Mouse (Mus musculus) NIH3T3 (cell line): Measurements from ENCODE around the gene Srl.
"Not testable (repeated sequence)": the region's sequence is repeated elsewhere in the genome, so short reads cannot be mapped to it uniquely, and the experiment has no call there.

ENCODE experiments used
- DNase-seq: peaks from one replicate; pipeline ENCODE4 v3.0.0-alpha.2; 2012; ENCODE audit warnings: low read depth

Srl gene

DNA sequence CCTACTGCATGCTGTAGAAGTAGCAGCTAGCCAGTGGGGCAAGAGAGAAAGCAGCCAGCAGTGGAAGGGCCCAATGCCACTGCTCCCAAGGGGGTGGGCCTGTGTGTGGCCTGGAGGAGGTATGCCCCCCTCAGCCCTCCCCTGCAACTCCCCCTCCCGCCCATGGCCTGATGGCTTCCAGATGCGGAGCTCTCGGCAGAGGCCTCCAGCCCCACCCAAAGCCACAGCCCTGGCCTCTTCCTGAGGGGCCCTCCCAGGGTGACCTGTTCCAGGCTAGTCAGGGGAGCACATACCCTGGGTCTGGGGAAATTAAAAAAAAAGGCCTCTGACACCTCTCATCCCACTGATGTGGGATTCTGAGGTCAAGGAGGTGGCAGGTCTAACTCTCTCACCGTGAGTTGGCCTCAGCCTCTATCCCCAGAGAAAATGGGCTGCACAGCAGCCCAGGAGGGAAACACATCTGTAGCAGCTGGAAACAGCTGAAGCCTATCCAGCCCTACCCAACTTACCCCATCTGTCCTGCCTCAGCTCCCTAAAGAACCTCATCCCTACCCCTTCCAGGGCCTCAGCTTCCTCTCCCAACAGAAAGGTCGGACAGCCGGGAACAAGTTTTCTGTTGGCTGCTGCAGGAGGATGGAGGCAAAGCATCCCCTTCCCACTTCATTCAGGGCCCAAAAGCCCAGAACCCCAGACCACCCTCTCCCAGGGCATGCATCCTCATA is 11.4 kb upstream of the Srl start:
- DNase-seq, result peak; percentile 87

DNA sequence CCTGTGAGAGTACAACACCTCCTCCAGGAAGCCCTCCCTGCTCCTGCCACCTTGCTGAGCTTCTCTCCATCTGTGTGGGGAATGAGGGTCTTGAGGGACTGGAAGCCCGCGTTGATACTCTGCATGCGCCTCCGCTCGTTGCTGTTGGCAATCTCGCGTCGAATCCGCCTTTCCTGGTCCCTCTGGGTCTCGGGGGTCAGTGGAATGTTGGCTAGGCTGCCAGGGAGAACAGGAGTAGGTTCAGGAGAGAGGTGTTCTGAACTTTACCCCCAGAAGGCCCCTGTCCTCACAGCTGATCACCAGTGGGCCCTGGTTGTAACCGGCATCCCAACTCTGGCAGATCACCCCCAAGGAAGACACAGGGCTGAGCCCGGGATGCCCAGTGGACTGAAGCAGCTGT is 10.3 kb upstream of the Srl start:
- DNase-seq, result no peak

DNA sequence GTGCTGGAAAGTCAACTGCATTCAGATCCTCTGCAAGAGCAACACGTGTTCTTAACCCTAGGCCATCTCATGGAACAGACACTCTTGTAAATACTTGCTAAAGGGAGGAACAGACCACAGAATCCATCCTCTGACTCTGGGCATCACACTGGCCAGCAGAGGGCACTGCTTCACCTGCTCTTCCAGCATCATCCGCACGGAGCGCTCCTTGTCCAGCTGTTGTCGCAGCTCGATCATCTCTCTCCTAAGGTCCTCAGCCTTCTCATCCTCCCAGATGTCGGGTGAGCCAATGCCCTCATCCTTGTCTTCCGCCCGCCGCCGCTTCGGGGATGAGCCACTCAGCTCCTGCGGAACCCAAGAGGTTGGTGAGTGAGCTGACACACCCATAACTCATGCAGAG is 9.4 kb upstream of the Srl start:
- peak; percentile 78 for DNase-seq

- no peak for DNase-seq
These were observed 7.5 kb upstream of the Srl start for GRCm38 (mm10) chr16:4548953-4549688.

DNA sequence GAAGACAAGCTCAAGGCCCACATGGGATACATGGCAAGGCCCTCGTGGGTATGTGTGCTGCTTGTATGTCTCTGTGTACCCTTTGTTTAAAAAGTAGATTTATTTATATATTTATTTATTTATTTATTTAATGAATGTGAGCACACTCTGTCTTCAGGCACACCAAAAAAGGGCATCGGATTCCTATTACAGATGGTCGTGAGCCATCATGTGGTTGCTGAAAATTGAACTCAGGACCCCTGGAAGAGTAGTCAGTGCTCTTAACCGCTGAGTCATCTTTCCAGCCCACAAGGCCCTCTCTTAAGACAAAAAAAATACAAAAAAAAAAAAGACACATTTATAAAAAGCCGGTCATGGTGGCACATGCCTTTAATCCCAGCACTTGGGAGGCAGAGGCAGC is 6.0 kb upstream of the Srl start:
- DNase-seq, result peak; percentile 60

- no peak for DNase-seq
These were observed 5.2 kb upstream of the Srl start for GRCm38 (mm10) chr16:4546838-4547237.

GRCm38 (mm10) chr16:4544845-4545244 is 3.2 kb upstream of the Srl start:
- DNase-seq, result no peak

DNA sequence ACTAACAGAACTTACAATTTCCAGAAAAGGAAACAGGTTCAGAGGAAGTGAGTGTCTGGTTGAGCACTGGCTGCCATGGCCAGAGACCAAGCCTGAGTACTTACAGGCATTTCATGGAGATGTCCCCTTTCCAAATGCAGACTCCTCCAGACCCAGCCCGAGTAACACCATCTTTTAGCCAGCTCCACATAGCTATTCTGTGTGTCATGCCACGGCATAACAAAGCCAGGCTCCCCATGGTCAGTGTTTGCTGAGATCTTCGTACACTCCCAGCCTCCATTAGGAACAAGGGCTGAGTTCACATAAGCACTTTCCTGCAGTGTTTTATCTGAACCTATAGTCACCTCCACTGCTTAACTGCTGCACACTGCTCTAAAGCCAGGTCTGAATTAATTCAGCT is 1.6 kb upstream of the Srl start:
- peak; percentile 72 for DNase-seq

DNA sequence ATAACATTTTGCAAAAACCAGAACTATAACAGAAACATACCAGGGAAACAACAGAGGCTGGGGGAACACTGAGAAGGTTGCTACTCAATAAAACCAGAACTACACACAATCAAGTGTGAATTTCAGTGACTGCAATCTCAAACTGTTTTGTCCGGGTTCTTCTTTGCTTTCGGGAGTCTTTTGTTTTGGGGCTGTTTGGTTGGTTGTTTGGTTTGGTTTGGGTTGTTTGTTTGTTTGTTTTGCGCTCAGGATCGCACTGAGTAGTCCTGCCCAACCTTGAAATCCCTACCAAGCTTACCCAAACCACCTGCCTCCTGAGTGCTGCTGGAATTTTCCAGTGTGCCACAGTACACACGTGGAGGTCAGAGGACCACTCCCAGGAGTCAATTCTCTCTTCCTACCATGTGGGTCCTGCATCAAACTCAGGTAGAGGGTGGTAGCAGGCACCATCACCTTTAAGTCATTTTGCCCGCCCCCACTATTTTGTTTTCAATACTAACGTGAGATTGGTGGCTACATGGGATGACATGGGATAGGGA is 689 bp upstream of the Srl start:
- DNase-seq, result no peak

DNA sequence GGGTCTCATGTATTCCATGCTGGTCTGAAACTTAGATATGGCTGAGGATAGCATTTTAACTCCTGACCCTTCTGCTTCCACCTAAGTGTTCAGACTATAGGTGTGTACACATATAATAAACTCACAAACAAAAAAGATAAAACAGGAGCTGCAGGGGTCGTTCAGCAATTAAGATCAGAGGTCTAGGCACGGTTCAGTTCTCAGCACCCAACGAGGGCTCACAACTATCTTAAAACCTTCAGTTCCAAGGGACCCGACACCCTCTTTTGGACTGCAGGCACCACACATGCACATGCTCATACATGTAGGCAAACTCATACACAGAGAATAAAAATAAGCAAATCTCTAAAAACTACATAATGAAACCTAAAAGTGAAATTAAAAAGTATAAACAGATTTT is 583 bp downstream of the Srl start:
- no peak for DNase-seq

- no peak for DNase-seq
These were observed 1.4 kb downstream of the Srl start for GRCm38 (mm10) chr16:4540064-4540775.

DNA sequence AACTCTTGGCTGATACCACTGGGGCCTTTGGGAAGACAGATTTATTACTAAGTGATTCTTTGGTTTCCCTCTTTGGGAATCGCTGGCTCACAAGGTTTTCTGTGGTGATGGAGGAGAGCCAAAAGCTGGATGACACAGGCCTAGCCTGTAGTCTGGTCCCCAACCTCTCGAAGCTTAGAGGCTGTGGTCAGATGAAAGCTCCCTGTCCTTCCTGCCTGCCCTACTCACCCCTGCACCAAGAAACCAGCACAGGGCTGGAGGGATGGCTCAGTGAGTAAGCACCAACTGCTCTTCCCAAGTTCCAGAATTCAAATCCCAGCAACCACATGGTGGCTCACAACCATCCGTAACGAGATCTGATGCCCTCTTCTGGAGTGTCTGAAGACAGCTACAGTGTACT is 2.1 kb downstream of the Srl start:
- DNase-seq, result no peak

GRCm38 (mm10) chr16:4537616-4538358 is 3.8 kb downstream of the Srl start:
- DNase-seq, result no peak

GRCm38 (mm10) chr16:4527373-4527772 is 14.2 kb downstream of the Srl start:
- not testable (repeated sequence) for DNase-seq

GRCm38 (mm10) chr16:4523313-4524004 is 18.2 kb downstream of the Srl start:
- DNase-seq, result no peak

GRCm38 (mm10) chr16:4522879-4523278 is 18.7 kb downstream of the Srl start:
- no peak for DNase-seq

GRCm38 (mm10) chr16:4521735-4522530 is 19.7 kb downstream of the Srl start:
- DNase-seq, result no peak

GRCm38 (mm10) chr16:4521074-4521667 is 20.4 kb downstream of the Srl start:
- DNase-seq, result no peak

- DNase-seq, result no peak
These were observed 20.9 kb downstream of the Srl start for GRCm38 (mm10) chr16:4520673-4521072.

DNA sequence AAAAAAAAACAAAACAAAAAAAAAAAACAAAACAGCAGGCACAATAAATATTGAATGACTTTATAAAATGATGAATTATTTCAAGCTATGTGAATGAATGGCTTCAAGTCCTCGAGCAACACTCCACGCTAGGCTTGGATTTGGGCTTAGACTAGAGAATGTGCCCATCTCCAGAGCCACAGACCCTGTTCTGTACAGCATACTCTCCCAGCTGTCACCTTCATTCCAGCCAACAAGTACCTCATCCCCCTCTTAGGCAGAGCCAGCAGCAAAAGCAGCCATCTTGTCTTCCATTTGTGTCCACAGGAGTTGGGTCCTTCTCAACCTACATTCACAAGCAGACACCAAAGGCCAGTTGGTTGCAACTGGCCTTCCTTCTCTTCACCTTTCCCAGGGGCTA is 21.8 kb downstream of the Srl start:
- no peak for DNase-seq
